Mouse (Mus musculus): Measurements from ENCODE around the gene Extl1.

DNA sequence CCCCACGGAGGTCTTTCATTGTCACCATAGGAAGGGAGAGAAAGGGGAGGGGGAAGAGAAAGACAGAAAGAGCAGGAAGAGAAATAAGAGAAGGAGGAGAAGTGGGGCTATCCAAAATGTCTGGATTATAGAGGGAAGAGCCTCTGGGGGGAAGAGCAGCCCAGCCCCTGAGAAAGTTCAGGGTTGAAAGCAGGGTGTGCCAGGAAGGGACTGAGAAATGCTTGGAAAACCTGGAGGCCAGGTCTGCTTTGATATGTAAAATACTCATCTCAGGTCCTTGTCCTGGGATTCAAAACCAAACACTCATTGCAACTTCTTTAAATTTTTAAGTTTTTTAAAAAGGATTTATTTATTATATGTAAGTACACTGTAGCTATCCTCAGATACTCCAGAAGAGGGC, 8.0 kb upstream of the Extl1 start:
- TF ChIP-seq USF1 (IDR thresholded peaks at IDR 0.05; ENCODE audit: low read depth) (no peak), MAX (IDR thresholded peaks at IDR 0.05) (no peak), CEBPB (IDR thresholded peaks at IDR 0.05; ENCODE audit: low read depth) (no peak), CTCF (IDR thresholded peaks at IDR 0.05; ENCODE audit: control insufficient read depth, insufficient read depth, insufficient read length) (no peak)

Measured in C2C12 (cell line).